Mouse (Mus musculus): Measurements from ENCODE around the gene Cdk5rap3.

DNA sequence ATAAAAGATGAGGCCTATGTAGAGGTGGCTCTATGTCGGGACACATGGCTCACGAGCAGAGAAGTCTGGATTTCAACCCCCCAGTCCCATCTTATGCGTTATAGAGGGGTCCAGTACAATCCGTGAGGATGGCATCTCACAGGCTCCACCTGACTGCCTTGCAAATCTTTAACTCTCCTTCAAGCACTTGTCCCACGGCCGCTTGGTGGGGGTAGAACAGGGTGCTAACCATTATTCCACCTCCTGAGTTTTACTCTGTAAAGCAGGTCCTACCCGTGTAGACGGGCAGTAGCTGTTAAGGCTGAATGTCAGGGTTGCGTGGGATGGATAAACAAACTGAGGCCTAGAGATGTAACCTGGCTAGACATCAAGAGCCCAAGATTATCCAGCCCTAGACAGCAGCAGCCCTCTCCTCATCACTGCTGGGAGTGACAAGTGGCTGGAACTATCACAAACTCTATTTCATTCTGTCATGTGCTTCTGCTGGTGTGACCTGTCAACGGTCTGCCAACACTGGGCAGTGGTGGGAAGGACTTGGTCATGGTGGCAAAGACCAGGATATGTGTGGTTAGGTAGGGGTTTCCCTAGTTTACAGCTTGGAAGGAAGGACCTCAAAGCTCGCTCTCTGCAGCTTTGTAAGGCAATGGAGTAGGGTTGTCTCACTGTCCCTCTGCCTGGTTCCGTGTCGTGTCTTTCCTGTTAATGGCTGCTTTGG lies 17.4 kb upstream of the Cdk5rap3 start:
- TF ChIP-seq POLR2A (IDR thresholded peaks at IDR 0.05; ENCODE audit: control insufficient read depth, extremely low read depth, insufficient read depth, low read length, poor library complexity) (no peak), CTCF (IDR thresholded peaks at IDR 0.05; ENCODE audit: borderline replicate concordance, control insufficient read depth, extremely low read depth, insufficient read depth, low read length, poor library complexity) (no peak)
